Mouse (Mus musculus) heart, postnatal 25 days (tissue): ENCODE data around the gene Ccdc136. TPM values are rescaled to one million over a fixed set of nuclear protein-coding genes. Genes with fewer than 3 reads are reported as not detected.

Source experiments
- DNase-seq: peaks from one replicate; pipeline ENCODE4 v3.0.0; 2022; ENCODE audit warnings: low spot score
- intact Hi-C: fragments of 180-260 bp; cut with DNase I; formaldehyde crosslinking; loops from one replicate; pipeline ENCODE4 v1.15.1; 2025
- total RNA-seq, 2 experiments: library from RNA; stranded (reverse); gene quantifications; 2 replicates each; pipeline ENCODE4 v1.2.3; 2021

Gene Ccdc136
- total RNA-seq, 2 experiments from 2014 or later = 1.9 to 3.1 TPM

- peak; percentile 54 for DNase-seq
- intact Hi-C loops = loop anchor here (2.0 kb wide), 1 partner anchor 39 kb away; no protein-coding TSS in a partner anchor
Observed at GRCm38 (mm10) chr6:29433804-29434795, 38.0 kb downstream of the Ccdc136 start.

- peak; percentile 53 for DNase-seq
- intact Hi-C loops = loop anchor here (5.0 kb wide), 1 partner anchor 73 kb away; no protein-coding TSS in a partner anchor
Observed at GRCm38 (mm10) chr6:29434911-29435691, 39.0 kb downstream of the Ccdc136 start.

GRCm38 (mm10) chr6:29435940-29436451, 39.9 kb downstream of the Ccdc136 start:
- intact Hi-C loops = loop anchor here (5.0 kb wide), 1 partner anchor 74 kb away; no protein-coding TSS in a partner anchor
- DNase-seq = peak; percentile 46

- peak; percentile 74 for DNase-seq
- intact Hi-C loops = loop anchor here (5.0 kb wide), 1 partner anchor 74 kb away; no protein-coding TSS in a partner anchor
Observed at GRCm38 (mm10) chr6:29436461-29436934, 40.4 kb downstream of the Ccdc136 start.

- peak; percentile 39 for DNase-seq
- intact Hi-C loops = loop anchor here (5.0 kb wide), 1 partner anchor 77 kb away; no protein-coding TSS in a partner anchor
Observed at GRCm38 (mm10) chr6:29439251-29439650, 43.1 kb downstream of the Ccdc136 start.

- intact Hi-C loops = loop anchor here (5.0 kb wide), 1 partner anchor 77 kb away; no protein-coding TSS in a partner anchor
- no peak for DNase-seq
Observed at GRCm38 (mm10) chr6:29439789-29440188, 43.7 kb downstream of the Ccdc136 start.

GRCm38 (mm10) chr6:29444773-29445172, 48.7 kb downstream of the Ccdc136 start:
- DNase-seq = no peak
- intact Hi-C loops = no loop called here

GRCm38 (mm10) chr6:29445354-29445753, 49.2 kb downstream of the Ccdc136 start:
- intact Hi-C loops = no loop called here
- DNase-seq = no peak

- no peak for DNase-seq
- intact Hi-C loops = no loop called here
Observed at GRCm38 (mm10) chr6:29449858-29450257, 53.7 kb downstream of the Ccdc136 start.

GRCm38 (mm10) chr6:29450667-29451066, 54.6 kb downstream of the Ccdc136 start:
- no peak for DNase-seq
- intact Hi-C loops = no loop called here

- intact Hi-C loops = no loop called here
- DNase-seq = no peak
Observed at GRCm38 (mm10) chr6:29461502-29461901, 65.4 kb downstream of the Ccdc136 start.

GRCm38 (mm10) chr6:29463388-29463787, 67.3 kb downstream of the Ccdc136 start:
- intact Hi-C loops = no loop called here
- DNase-seq = no peak

GRCm38 (mm10) chr6:29467583-29468354, 71.7 kb downstream of the Ccdc136 start, which contains the start of gene Atp6v1f:
TSS of gene Atp6v1f (plus strand) at chr6:29467718.
- DNase-seq = peak; percentile 81
- intact Hi-C loops = no loop called here

- DNase-seq = no peak
- intact Hi-C loops = no loop called here
Observed at GRCm38 (mm10) chr6:29468851-29469250, 72.7 kb downstream of the Ccdc136 start.

- intact Hi-C loops = no loop called here
- no peak for DNase-seq
Observed at GRCm38 (mm10) chr6:29471137-29471536, 75.0 kb downstream of the Ccdc136 start, which contains the start of gene Atp6v1fnb. TSS of gene Atp6v1fnb (plus strand) at chr6:29471437.

- intact Hi-C loops = no loop called here
- DNase-seq = peak; percentile 52
Observed at GRCm38 (mm10) chr6:29473941-29474691, 78.0 kb downstream of the Ccdc136 start.

- intact Hi-C loops = no loop called here
Observed at GRCm38 (mm10) chr6:29474736-29475135, 78.6 kb downstream of the Ccdc136 start.

More at GRCm38 (mm10) chr6:29474736-29475135, 78.6 kb downstream of the Ccdc136 start:
- DNase-seq = no peak
